Mouse (Mus musculus) spleen, adult 2 months (tissue): Measurements from ENCODE around the gene Scn8a. TPM values are rescaled to one million over a fixed set of nuclear protein-coding genes. Genes with fewer than 3 reads are reported as not detected.
A peak's percentile ranks its signal among the peaks of the same experiment; 100 is the strongest.

Experiments
- DNase-seq, 2 experiments: peaks; one replicate each; pipeline versions ENCODE4 v3.0.0 to v3.0.0-alpha.2; 2012 to 2021; ENCODE audit warnings: low spot score in 2 of 2, low read depth in 1 of 2
- H3K27ac ChIP-seq: fragments of 200-500 bp; 2 replicates; pipeline ENCODE4 v1.5.1; 2012; ENCODE audit warnings: low read length, inconsistent platforms; ENCODE audit not compliant: insufficient read depth
- H3K27me3 ChIP-seq: fragments of 200-500 bp; 2 replicates; pipeline ENCODE4 v1.6.1; 2012; ENCODE audit warnings: mild to moderate bottlenecking, moderate library complexity, low read length, inconsistent platforms; ENCODE audit not compliant: control insufficient read depth, insufficient read depth
- H3K36me3 ChIP-seq: fragments of 200-500 bp; 2 replicates; pipeline ENCODE4 v1.6.1; 2012; ENCODE audit warnings: mild to moderate bottlenecking, low read length, inconsistent platforms; ENCODE audit not compliant: control insufficient read depth, insufficient read depth
- H3K4me1 ChIP-seq: fragments of 200-500 bp; 2 replicates; pipeline ENCODE4 v1.6.1; 2011; ENCODE audit warnings: inconsistent platforms; ENCODE audit not compliant: control insufficient read depth, insufficient read depth, insufficient read length
- H3K4me3 ChIP-seq: fragments of 200-500 bp; 2 replicates; pipeline ENCODE4 v1.5.1; 2011; ENCODE audit warnings: mild to moderate bottlenecking, inconsistent platforms; ENCODE audit not compliant: insufficient read depth, insufficient read length; ENCODE audit errors: extremely low read depth
- CTCF ChIP-seq: fragments of 200-500 bp; IDR thresholded peaks from 2 replicates; pipeline ENCODE4 v1.5.1; 2011; ENCODE audit warnings: mild to moderate bottlenecking, inconsistent platforms; ENCODE audit not compliant: insufficient read depth, insufficient read length, insufficient replicate concordance; ENCODE audit errors: extremely low read depth
- POLR2A ChIP-seq: fragments of 200-500 bp; IDR thresholded peaks from 2 replicates; pipeline ENCODE4 v1.6.1; 2011; ENCODE audit warnings: low read depth, low read length, inconsistent platforms
- WGBS: fragments of 180-500 bp; shearing (Covaris S2); methylation state at CpG from one replicate; pipeline ENCODE4 v1.1.7; 2018; 5-methylcytosine and 5-hydroxymethylcytosine counted together
- polyA plus RNA-seq: library from polyadenylated mRNA; depleted of rRNA; stranded (reverse); fragments of >200 nt; gene quantifications from 2 replicates; pipeline ENCODE4 v1.2.3, GENCODE M21; 2012

The Scn8a gene
- polyA plus RNA-seq, 1 experiment, result 0.54 TPM

DNA sequence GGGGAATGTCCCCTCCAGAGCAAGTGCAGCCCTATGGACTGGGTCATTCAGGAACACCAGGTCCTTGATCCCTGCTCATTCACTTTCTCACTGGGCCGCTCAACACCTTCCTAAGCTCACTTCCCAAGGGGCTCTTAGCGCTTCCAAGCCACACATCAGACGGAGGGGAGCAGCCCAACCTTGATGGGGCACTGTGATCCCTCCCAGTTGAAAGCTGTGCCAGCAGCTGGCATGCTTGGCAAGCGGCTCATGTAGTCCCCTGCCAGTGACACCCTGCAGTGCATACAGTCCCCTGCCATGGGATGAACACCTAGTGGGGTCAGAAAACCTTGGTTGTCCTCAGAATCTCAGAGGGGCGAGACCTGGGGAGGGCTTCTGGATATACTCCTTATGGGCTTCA lies 204.4 kb downstream of the Scn8a start:
- DNase-seq, result no peak
- TF ChIP-seq POLR2A (no peak), CTCF (no peak)
- Histone ChIP-seq H3K27ac (no peak overlapping the region), H3K36me3 (no peaks in the 10 kb centered on the region), H3K4me3 (no peak overlapping the region), H3K27me3 (peaks cover 11% of the 10 kb centered on the region), H3K4me1 (peaks cover 2% of the 10 kb centered on the region; the same call in 1 of the 2 replicates)
- 85% methylated on average over 5 of the region's 5 CpGs for WGBS

GRCm38 (mm10) chr15:101075150-101075549 lies 205.5 kb downstream of the Scn8a start:
- Histone ChIP-seq H3K4me1 (peaks cover 2% of the 10 kb centered on the region; the same call in 1 of the 2 replicates), H3K27ac (no peak overlapping the region), H3K4me3 (no peak overlapping the region), H3K36me3 (no peaks in the 10 kb centered on the region), H3K27me3 (peaks cover 13% of the 10 kb centered on the region)
- 79% methylated on average over 4 of the region's 4 CpGs for WGBS
- TF ChIP-seq POLR2A (no peak), CTCF (no peak)
- DNase-seq, result no peak

DNA sequence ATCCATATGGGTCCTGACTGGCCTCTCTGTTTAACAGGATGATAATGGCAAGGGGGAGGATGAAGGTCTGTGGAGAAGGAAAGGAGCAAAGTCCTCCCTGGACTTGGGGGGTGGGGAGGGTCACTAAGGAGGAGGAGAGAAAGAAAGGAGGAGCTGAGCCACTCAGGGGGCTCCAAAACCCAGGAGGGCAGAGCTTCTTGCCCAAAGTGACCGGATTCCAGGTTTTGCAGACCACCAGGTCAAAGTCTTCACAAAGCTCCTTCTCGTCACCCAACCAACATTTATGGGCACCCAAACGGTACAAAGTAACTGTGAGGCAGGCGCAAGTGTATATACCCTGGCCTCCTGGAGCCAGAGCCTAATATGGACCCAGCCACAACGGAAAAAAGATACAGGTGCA lies 206.0 kb downstream of the Scn8a start:
- no peaks in the 10 kb centered on the region for H3K36me3 ChIP-seq
- no peak for DNase-seq
- H3K4me1 ChIP-seq, result peaks cover 2% of the 10 kb centered on the region; the same call in 1 of the 2 replicates
- H3K27me3 ChIP-seq, result peaks cover 13% of the 10 kb centered on the region
- 68% methylated on average over 5 of the region's 5 CpGs for whole genome bisulfite sequencing
- H3K27ac ChIP-seq, result no peak overlapping the region
- no peak overlapping the region for H3K4me3 ChIP-seq
- TF ChIP-seq CTCF, result no peak
- no peak for TF ChIP-seq POLR2A

DNA sequence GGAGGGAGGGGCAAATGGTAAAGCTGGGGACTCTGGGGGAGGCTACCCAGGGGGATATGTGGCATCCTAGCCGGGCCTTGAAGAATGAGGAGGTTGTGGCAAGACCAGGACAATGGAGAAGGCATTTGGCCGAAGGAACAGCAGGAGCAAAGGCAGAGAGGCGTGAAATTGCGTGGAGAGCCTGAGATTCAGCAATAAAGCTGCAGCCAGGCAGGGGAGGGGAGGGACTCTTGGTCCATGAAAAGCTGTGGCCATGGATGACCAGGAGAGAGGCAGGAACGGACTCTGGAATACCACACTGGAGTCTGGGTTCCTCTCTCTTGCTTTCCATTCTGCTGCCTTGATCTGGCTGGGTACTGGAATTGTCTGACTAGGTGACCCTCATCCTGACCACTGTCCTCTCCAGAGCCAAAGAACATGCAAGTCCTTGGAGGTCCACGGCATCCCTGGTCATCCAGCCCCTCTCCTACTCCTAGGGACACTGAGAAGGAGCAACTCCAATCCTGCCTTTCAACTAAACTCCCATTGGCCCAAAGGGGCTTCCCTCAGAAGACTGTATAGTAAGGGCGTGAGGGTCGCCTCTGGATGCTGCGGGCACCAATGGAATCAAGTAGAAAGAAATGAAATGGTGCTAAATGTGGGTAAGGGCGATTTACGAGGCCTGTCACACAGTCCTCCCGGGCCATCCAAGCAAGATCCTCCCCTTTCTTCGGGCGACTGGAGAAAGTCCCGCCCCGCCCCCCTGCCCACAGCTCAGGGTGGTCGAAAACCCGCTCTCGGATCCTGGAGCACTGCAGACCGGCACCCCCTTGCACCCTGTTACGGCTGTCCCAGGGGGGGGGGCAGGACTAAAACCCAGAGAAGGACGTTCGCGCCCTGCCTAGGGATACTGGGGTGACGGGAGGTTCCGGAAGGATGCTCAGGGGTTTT lies 206.7 kb downstream of the Scn8a start:
- Histone ChIP-seq H3K4me3 (no peak overlapping the region), H3K27me3 (peaks cover 13% of the 10 kb centered on the region), H3K27ac (no peak overlapping the region), H3K4me1 (peaks cover 2% of the 10 kb centered on the region; the same call in 1 of the 2 replicates), H3K36me3 (no peaks in the 10 kb centered on the region)
- 31% methylated on average over 26 of the region's 26 CpGs for WGBS
- no peak for TF ChIP-seq CTCF
- no peak for TF ChIP-seq POLR2A
- DNase-seq, result no peak

DNA sequence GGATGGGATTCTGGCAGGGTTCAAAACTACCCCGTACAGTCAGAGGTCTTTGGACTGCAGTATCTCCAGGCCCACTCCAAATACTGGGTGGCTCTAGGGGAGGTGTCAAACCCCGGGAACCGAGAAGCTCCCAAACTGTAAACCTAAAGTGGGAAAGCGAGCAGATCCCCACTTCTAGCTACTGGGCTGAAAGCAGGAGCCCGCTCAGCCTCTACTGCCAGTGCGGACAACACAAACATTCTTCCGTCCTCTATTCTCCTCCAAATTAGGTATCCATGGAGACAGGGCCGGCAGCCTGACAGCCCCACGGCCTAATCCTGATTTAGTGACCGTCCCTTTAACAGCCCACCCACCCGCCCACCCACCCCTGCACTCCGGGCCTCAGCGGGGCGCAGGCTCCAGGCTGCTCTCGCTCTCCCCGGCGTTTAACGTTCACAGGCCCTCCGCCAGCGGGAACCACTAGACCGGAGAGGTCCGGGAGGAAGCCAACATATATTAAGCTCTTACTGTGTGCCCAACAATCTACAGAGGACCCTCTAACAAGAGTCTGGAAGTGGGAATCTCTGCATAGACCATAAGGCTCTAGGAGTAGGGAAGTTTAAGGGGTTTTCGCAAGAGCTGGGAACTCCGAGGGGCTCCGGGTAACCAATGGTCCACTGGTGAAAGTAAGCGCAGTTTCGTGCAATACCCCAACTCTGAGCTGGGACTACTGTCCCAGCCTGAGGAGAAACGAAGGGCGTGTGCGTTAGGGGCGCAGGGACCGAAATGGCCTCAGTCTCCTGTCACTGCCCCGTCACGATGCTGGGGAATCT lies 207.5 kb downstream of the Scn8a start:
- Histone ChIP-seq H3K36me3 (no peaks in the 10 kb centered on the region), H3K4me3 (peak overlapping the region; percentile 41; the same call in 1 of the 2 replicates), H3K27me3 (peaks cover 13% of the 10 kb centered on the region), H3K27ac (no peak overlapping the region), H3K4me1 (peaks cover 2% of the 10 kb centered on the region; the same call in 1 of the 2 replicates)
- no peak for DNase-seq
- 13% methylated on average over 34 of the region's 34 CpGs for WGBS
- no peak for TF ChIP-seq CTCF

GRCm38 (mm10) chr15:101077813-101078730 lies 208.4 kb downstream of the Scn8a start, which contains the start of gene Fignl2:
Gene Fignl2 (minus strand): TSS chr15:101078567.
- H3K27ac ChIP-seq, result no peak within 1 kb of the TSS; the same call in 1 of the 2 replicates
- H3K4me1 ChIP-seq, result peaks cover 2% of the 10 kb centered on the region; the same call in 1 of the 2 replicates
- peaks cover 14% of the 10 kb centered on the region for H3K27me3 ChIP-seq
- DNase-seq, result no peak
- peak within 1 kb of the TSS; percentile 57; the same call in 1 of the 2 replicates for H3K4me3 ChIP-seq
- TF ChIP-seq CTCF, result no peak
- no peak for TF ChIP-seq POLR2A
- 5% methylated on average over 62 of the region's 96 CpGs for WGBS
- H3K36me3 ChIP-seq, result no peaks in the 10 kb centered on the region
